Mouse (Mus musculus): ENCODE results near the gene Cckbr. TPM values are rescaled to one million over a fixed set of nuclear protein-coding genes. Genes with fewer than 3 reads are reported as not detected.

The Cckbr gene
- polyA plus RNA-seq, 1 experiment from 2014 or later: 0.06 TPM

GRCm38 (mm10) chr7:105426051-105426450, 520 bp downstream of the Cckbr start:
- ATAC-seq (no peak), DNase-seq (ENCODE audit: low spot score) (no peak)
- TF ChIP-seq CTCF (IDR thresholded peaks at IDR 0.05) (no peak), EP300 (IDR thresholded peaks at IDR 0.05) (no peak)
- no peaks in the 10 kb centered on the region for H3K4me1 ChIP-seq (ENCODE audit: insufficient read depth, low read depth, low read length)
- no peak overlapping the region for H3K27ac ChIP-seq (ENCODE audit: low read length)
- H3K4me3 ChIP-seq (ENCODE audit: low read depth, low read length): peak overlapping the region; percentile 10; the same call in 1 of the 2 replicates
- H3K9ac ChIP-seq (replicated peaks; ENCODE audit: low read depth): no peak overlapping the region
- H3K4me2 ChIP-seq (replicated peaks; ENCODE audit: low read depth, low read length): peak overlapping the region; percentile 46
- 9% methylated on average over 11 of the region's 11 CpGs for WGBS
- H3K27me3 ChIP-seq (replicated peaks; ENCODE audit: insufficient read depth, low read length): peaks cover 11% of the 10 kb centered on the region
- no peaks in the 10 kb centered on the region for H3K9me3 ChIP-seq (ENCODE audit: low read length)
- no peaks in the 10 kb centered on the region for H3K36me3 ChIP-seq (ENCODE audit: insufficient read depth, low read length)

GRCm38 (mm10) chr7:105432058-105432457, 6.5 kb downstream of the Cckbr start:
- no peaks in the 10 kb centered on the region for H3K27me3 ChIP-seq (replicated peaks; ENCODE audit: insufficient read depth, low read length)
- H3K4me3 ChIP-seq (ENCODE audit: low read depth, low read length): no peak overlapping the region
- no peak for DNase-seq (ENCODE audit: low spot score)
- TF ChIP-seq CTCF (IDR thresholded peaks at IDR 0.05): no peak
- ATAC-seq: no peak
- WGBS: 18% methylated on average over 1 of the region's 1 CpGs
- no peaks in the 10 kb centered on the region for H3K9me3 ChIP-seq (ENCODE audit: low read length)
- H3K36me3 ChIP-seq (ENCODE audit: insufficient read depth, low read length): no peaks in the 10 kb centered on the region
- H3K4me1 ChIP-seq (ENCODE audit: insufficient read depth, low read depth, low read length): no peaks in the 10 kb centered on the region
- no peak overlapping the region for H3K27ac ChIP-seq (ENCODE audit: low read length)
- no peak overlapping the region for H3K4me2 ChIP-seq (replicated peaks; ENCODE audit: low read depth, low read length)
- H3K9ac ChIP-seq (replicated peaks; ENCODE audit: low read depth): no peak overlapping the region

GRCm38 (mm10) chr7:105433859-105434258, 8.3 kb downstream of the Cckbr start:
- H3K27ac ChIP-seq (ENCODE audit: low read length): no peak overlapping the region
- H3K9me3 ChIP-seq (ENCODE audit: low read length): no peaks in the 10 kb centered on the region
- 82% methylated on average over 17 of the region's 17 CpGs for whole genome bisulfite sequencing
- no peaks in the 10 kb centered on the region for H3K4me1 ChIP-seq (ENCODE audit: insufficient read depth, low read depth, low read length)
- TF ChIP-seq EP300 (IDR thresholded peaks at IDR 0.05) (no peak), CTCF (IDR thresholded peaks at IDR 0.05) (no peak)
- H3K36me3 ChIP-seq (ENCODE audit: insufficient read depth, low read length): no peaks in the 10 kb centered on the region
- ATAC-seq (no peak), DNase-seq (ENCODE audit: low spot score) (no peak)
- H3K4me3 ChIP-seq (ENCODE audit: low read depth, low read length): no peak overlapping the region
- no peaks in the 10 kb centered on the region for H3K27me3 ChIP-seq (replicated peaks; ENCODE audit: insufficient read depth, low read length)
- no peak overlapping the region for H3K4me2 ChIP-seq (replicated peaks; ENCODE audit: low read depth, low read length)
- no peak overlapping the region for H3K9ac ChIP-seq (replicated peaks; ENCODE audit: low read depth)

- H3K9ac ChIP-seq (replicated peaks; ENCODE audit: low read depth): no peak overlapping the region
- H3K36me3 ChIP-seq (ENCODE audit: insufficient read depth, low read length): no peaks in the 10 kb centered on the region
- no peaks in the 10 kb centered on the region for H3K4me1 ChIP-seq (ENCODE audit: insufficient read depth, low read depth, low read length)
- DNase-seq (ENCODE audit: low spot score) (no peak), ATAC-seq (0 out of 2 replicates have a peak, but pooled peaks have one; percentile 16)
- TF ChIP-seq CTCF (IDR thresholded peaks at IDR 0.05) (no peak), EP300 (IDR thresholded peaks at IDR 0.05) (no peak)
- no peak overlapping the region for H3K4me3 ChIP-seq (ENCODE audit: low read depth, low read length)
- H3K9me3 ChIP-seq (ENCODE audit: low read length): no peaks in the 10 kb centered on the region
- no peaks in the 10 kb centered on the region for H3K27me3 ChIP-seq (replicated peaks; ENCODE audit: insufficient read depth, low read length)
- no peak overlapping the region for H3K27ac ChIP-seq (ENCODE audit: low read length)
- no peak overlapping the region for H3K4me2 ChIP-seq (replicated peaks; ENCODE audit: low read depth, low read length)
- 73% methylated on average over 22 of the region's 22 CpGs for whole genome bisulfite sequencing
Measured at GRCm38 (mm10) chr7:105434798-105435197, 9.3 kb downstream of the Cckbr start.

GRCm38 (mm10) chr7:105437979-105438772, 12.6 kb downstream of the Cckbr start:
- no peaks in the 10 kb centered on the region for H3K27me3 ChIP-seq (replicated peaks; ENCODE audit: insufficient read depth, low read length)
- H3K9ac ChIP-seq (replicated peaks; ENCODE audit: low read depth): no peak overlapping the region
- H3K36me3 ChIP-seq (ENCODE audit: insufficient read depth, low read length): no peaks in the 10 kb centered on the region
- no peak for TF ChIP-seq CTCF (IDR thresholded peaks at IDR 0.05)
- TF ChIP-seq EP300 (IDR thresholded peaks at IDR 0.05): no peak
- no peaks in the 10 kb centered on the region for H3K4me1 ChIP-seq (ENCODE audit: insufficient read depth, low read depth, low read length)
- no peak overlapping the region for H3K4me3 ChIP-seq (ENCODE audit: low read depth, low read length)
- peak; percentile 17; the same call in 1 of the 2 replicates for ATAC-seq
- H3K9me3 ChIP-seq (ENCODE audit: low read length): no peaks in the 10 kb centered on the region
- WGBS: 51% methylated on average over 7 of the region's 7 CpGs
- no peak overlapping the region for H3K4me2 ChIP-seq (replicated peaks; ENCODE audit: low read depth, low read length)
- no peak overlapping the region for H3K27ac ChIP-seq (ENCODE audit: low read length)
- DNase-seq (ENCODE audit: low spot score): peak; percentile 17

GRCm38 (mm10) chr7:105441426-105441825, 15.9 kb downstream of the Cckbr start:
- H3K4me2 ChIP-seq (replicated peaks; ENCODE audit: low read depth, low read length): no peak overlapping the region
- no peak for ATAC-seq
- WGBS: 28% methylated on average over 4 of the region's 4 CpGs
- H3K27ac ChIP-seq (ENCODE audit: low read length): no peak overlapping the region
- no peak overlapping the region for H3K4me3 ChIP-seq (ENCODE audit: low read depth, low read length)
- no peaks in the 10 kb centered on the region for H3K4me1 ChIP-seq (ENCODE audit: insufficient read depth, low read depth, low read length)
- H3K9ac ChIP-seq (replicated peaks; ENCODE audit: low read depth): no peak overlapping the region
- no peak for DNase-seq (ENCODE audit: low spot score)
- H3K27me3 ChIP-seq (replicated peaks; ENCODE audit: insufficient read depth, low read length): no peaks in the 10 kb centered on the region
- TF ChIP-seq CTCF (IDR thresholded peaks at IDR 0.05) (no peak), EP300 (IDR thresholded peaks at IDR 0.05) (no peak)
- H3K36me3 ChIP-seq (ENCODE audit: insufficient read depth, low read length): no peaks in the 10 kb centered on the region
- no peaks in the 10 kb centered on the region for H3K9me3 ChIP-seq (ENCODE audit: low read length)

Measured in lung, postnatal 0 days (tissue).